Mouse (Mus musculus) hindlimb bud, embryonic 11.5 days (tissue): ENCODE measurements around the gene Ap1ar.
"Not testable (repeated sequence)": the region's sequence is repeated elsewhere in the genome, so short reads cannot be mapped to it uniquely, and the experiment has no call there.

Experiments used
- DNase-seq: peaks from one replicate; pipeline ENCODE4 v3.0.0-alpha.2; 2012; ENCODE audit warnings: low read depth, low spot score; ENCODE audit errors: extremely low spot score

Ap1ar gene

DNA sequence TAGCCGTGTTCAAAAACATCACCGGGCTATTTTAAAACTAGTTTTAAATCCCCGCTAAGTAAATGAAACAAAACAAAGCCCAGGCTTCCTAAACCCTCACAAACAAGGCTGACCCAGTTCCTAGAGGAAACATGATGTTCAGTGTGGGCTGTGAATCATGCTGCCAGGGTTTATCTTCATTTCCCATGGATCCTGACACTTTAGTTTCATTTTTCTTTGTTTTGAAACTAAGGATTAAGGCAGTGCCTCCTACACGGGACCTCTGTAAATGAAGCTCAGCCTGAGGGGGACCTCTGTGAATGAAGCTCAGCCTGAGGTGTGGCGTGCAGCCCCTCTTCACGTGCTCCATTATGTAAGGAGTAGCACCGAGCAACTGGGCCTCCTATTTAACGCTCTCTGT lies 34.5 kb downstream of the Ap1ar start:
- DNase-seq: no peak

DNA sequence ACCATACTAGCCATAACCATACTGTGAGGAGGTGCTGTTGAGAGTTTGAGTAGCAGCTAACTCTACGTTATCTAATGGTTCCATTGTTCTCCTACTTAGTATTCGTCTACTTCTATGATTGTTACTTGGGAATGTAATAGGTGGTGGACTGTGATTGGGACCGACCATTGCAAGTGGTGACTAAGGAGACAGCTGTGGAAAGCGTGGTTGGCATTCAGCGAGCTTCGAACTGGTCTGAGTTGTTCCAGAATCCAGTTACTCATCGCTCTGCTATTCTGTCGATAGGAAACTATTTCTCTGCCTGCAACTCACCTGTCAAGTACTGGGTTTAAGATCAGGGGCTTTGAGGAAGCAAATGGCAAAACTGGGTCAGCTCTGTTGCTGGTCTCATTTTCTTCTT lies 36.2 kb downstream of the Ap1ar start:
- no peak for DNase-seq

DNA sequence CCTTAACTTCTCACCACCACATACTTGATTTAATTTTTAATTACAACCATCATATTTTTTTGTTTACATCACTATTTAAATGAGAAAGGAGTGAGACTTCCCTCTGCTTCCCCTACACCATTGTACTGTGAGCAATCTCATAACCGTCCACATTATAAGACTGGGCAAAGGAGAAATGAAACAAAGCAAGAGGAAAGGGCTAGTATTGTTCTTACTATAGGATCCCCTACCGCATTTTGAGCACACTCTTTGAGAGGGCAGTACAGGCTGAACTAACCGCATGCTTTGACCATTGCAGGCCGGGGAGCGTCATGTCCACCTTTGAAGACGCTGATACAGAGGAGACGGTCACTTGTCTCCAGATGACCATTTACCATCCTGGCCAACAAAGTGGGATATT lies 41.1 kb downstream of the Ap1ar start:
- DNase-seq: no peak

DNA sequence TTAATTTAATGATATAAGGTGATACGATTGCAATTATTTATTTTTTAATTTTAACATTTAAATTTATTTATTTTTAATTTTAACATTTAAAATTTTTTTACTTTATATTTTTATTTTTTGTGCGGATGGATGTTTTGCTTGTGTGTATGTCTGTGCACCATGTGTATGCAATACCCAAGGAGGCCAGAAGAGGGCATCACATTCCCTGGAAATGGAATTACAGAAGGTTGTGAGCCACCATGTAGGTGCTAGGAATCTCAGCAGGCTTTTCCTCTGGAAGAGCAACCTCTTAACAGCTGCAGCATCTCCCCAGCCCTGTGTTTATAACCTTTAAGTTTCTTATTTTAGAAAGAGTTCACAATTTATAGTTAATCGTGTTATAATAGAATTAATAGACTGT lies 41.6 kb downstream of the Ap1ar start:
- no peak for DNase-seq

DNA sequence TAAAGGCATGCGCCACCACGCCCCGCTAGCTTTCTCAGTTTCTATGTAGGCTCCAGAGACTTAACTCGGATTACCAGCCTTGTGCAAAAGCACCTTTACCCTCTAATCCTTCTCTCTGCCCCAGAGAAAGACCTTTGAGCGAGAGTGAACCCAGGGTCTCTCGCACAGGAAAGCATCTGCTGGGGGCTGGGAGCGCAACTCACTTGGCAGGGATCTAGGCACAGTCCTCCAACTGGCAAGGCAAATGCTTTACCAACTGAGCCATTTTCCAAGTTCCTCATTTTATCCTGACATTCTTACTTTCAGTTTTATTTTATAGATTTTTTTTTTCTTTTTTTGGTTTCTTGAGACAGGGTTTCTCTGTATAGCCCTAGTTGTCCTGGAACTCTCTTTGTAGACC lies 44.3 kb downstream of the Ap1ar start:
- DNase-seq: no peak

DNA sequence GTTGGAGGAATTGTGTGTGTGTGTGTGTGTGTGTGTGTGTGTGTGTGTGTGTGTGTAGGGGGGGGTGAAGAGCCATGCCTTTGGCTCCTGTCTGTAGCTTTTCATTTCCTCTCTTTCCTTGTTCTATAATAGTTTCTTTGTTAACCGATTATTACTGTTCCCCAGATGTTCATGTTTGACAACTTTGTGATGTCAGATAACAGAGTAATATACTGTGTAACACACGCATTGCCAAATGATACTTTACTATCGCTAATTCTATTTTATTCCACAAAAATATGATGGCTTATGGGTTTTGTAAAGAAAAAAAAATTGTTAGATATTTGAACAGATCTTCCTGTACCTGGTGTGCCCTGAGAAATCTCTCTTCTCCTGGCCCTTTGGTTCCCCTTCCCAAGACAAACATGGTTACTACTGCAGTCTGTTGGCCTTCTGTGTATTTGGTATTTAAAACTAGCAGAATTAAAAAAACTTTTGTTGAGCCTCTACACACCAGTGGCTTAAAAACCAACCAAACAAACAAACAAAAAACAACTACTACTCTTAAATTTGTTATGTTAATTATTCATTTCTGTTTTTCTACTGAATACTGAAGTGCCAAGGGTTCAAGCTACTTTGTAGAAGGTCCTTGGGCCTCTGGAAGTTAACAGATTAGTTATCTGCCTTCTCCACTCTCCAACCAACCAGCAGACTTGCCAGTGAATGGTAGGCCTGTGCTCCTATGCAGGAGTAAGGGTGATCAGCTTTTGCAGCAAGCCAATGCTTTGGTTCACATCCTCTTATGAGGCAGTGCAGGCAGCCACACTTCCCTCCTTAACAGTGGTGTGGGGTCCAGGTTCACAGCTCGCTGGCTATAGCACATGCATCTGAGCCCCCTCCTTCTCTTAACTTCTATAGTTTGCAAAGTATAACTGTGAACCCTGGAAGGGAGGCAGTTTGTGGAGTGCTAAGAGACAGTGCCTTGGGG lies 45.4 kb downstream of the Ap1ar start:
- no peak for DNase-seq

DNA sequence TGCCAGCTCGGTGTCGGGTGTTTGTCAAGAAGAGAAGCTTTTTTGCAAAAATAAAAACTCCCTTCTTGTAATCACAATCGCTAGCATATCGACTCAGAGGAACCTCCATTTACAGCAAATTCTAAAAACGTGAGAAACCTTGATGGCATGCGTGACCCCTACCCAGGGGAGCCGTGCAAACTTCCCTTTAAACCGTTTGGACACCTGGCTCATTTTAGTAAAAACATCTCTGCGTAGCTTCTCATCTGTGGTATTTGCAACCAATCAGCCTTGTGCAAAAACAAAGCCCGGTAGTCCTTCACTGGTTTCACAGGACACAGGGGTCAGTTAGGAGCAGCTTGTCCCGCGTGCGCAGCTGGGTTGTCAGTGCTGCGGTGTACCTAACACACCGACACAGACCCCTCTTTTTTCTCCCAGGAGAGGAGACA lies 46.3 kb downstream of the Ap1ar start:
- DNase-seq: no peak

DNA sequence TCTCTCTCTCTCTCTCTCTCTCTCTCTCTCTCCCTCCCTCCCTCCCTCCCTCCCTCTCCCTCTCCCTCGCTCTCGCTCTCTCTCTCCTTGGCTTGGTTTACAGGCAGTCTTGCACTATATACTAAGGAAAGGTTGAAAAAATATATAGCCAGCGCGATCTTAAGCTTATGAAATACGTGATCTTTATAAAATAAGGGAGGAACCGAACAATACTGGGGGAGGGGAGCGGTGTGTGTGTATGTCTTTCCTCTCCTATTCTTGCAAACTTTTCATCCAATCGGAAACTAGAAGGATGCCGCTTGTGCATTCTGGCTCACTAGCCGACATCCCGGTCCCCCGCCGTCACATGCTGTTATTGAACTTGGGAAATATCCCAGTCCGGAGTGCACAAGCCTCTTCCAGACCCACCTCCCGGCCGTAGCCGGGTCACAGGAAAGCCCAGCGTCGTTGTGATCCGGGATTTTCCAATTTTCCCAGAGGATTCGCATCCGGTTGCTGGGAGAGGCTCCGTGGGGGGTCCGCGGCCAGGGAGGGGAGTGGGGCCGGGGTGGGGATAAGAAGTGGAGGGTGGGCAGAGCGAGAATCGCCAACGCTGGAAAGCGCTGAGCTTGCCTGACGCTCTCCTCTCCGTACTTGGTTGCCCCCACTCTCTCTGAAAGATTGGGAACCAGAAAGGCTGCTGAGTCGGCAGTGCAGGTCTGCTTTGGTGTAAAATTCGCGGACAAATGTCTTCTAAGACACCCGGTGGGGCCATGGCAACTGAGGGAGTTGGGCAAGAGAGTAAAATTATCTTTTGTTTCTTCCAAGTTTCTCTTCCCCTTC lies 46.9 kb downstream of the Ap1ar start:
- DNase-seq: peak; percentile 33

DNA sequence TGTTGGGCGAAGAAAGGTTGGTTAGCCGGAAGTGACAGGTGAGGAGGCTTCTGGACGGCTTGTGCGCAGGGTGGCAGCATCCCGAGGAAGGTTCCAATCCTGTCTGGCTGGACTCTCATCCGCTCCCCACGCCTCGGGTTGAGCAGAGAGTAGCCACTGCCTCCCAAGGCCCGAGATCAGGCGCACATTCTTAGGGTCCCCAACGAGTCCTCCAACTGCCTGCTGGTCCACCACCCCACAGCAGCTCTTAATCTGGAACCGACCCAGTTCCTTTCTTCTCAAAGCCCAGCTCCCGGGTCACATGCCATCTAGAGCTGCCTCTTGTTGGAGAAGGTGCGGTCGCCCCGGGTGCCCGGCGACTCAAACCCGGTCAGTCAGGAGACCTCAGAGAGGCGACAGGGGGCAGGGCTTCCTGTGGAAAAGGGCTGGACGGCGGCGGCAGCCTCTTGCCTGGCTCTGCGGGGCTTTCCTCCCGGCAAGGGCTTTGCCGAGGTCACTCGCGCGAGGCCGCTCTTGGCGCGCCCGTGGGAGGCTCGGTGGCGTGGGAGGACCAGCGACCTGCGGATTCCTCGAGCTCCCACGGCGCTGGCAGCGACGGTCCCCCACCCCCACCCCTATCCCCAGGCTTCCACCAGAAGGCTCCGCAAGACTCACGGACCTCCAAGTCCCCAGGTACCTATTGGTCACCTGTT lies 47.7 kb downstream of the Ap1ar start, which contains the start of gene Tifa:
TSS of gene Tifa (plus strand) at position 306 of the 692 bp plus-strand sequence.
- DNase-seq: no peak

DNA sequence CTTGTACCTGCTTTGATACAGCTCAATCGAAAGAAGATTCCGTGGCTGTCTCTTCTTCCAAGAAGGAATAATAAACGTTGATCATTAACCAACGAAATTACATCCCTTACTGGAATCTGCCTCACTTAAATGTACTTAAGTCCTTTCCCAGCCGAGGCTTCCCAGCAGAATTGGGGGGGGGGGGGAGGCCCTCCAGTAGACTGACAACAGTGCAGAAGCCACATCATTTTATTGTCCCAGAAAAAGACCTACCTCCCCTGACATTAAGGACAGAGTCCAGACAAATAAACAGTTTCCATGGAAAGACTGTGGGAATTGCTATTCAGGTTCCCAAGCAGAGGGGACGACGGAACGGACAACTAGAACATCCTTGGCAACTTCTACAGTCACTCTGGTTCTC lies 48.4 kb downstream of the Ap1ar start:
- no peak for DNase-seq

DNA sequence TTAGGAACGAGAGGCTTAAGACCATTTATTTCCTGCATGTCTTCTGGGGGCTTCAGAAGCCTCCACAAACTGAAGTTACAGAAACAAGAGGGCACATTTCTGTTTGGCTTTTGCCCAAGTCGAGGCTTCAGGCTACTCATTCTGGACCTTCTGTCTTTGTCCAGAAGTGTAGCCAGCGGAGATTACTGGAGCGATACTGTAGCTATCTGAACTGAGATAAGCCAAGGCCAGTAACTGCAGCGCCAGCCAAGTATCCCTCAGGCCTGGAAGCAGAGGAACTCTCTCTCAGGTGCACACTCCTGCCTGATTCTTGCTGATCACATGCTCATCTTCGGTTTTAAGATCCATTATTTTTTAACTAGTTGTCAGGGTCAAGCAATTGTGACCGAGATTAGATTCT lies 49.3 kb downstream of the Ap1ar start:
- DNase-seq: no peak

DNA sequence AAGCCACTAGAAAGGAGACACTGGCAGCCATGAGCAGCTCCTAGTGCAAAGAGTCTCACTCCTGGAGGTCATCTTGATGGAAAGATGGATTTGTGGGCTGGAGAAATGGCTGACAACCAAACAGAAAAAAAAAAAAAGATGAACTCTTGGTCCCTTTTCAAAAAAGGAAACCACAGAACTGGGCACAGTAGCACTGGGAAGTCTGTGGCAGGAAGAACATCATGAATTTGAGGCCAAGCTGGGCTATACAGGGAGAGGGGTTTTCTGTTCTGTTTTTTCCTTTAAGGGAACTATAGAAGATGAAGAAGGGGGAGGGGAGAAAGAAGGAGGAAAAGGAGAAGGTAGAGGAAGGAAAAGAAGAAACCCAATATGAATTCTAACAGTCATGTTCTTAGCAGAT lies 50.3 kb downstream of the Ap1ar start:
- DNase-seq: no peak

DNA sequence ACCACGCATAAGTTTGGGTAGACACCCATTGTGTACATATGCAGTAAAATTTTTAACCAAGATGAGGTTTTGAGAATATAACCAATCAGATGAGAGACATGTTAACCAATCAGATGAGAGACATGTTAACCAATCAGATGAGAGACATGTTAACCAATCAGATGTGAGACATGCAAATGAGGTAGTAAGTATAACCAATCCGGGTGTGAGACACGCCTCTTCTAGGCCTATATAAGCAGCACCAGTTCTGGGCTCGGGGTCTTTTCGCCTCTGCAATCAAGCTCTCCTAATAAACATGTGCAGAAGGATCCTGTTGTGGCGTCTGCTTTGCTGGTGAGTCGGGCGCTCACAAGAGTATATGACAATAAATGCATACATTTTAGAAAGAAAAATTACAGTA lies 53.6 kb downstream of the Ap1ar start:
- not testable (repeated sequence) for DNase-seq

DNA sequence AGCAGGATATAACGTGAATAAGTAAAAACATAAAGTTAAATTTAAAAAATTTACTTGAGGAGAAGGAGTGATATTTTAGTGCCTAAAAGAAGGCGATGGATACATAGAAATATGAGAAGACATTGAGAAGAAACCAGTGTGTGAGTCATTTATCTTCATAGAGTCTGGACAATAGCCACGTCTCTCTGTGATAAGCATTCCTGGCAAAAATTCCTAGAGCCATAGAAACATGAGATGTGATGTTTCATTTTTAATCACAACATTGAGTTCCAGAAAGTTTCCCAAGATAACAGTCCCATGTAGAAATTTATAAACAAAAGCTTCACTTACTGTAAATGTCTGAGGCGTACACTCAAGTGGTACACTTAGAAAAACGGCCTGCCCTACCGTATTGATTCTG lies 54.4 kb downstream of the Ap1ar start:
- no peak for DNase-seq

DNA sequence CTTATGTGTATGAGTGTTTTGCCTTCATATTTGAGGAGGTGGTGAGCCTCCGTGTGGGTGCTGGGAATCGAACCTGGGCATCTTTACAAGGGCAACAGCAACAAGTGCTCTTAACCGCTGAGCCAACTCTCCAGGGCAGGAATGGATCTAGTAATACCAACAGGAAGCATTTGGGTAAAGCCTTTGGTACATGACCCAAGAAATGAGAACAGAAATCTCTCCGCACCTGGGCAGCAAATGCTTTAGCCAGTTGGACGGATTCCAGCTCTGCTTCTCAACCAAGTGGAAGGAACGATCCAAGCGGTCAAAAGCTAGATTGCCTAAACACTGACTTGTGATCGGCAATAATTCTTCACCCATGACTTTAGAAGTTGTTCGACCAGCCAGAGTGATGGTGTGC lies 56.4 kb downstream of the Ap1ar start:
- no peak for DNase-seq

DNA sequence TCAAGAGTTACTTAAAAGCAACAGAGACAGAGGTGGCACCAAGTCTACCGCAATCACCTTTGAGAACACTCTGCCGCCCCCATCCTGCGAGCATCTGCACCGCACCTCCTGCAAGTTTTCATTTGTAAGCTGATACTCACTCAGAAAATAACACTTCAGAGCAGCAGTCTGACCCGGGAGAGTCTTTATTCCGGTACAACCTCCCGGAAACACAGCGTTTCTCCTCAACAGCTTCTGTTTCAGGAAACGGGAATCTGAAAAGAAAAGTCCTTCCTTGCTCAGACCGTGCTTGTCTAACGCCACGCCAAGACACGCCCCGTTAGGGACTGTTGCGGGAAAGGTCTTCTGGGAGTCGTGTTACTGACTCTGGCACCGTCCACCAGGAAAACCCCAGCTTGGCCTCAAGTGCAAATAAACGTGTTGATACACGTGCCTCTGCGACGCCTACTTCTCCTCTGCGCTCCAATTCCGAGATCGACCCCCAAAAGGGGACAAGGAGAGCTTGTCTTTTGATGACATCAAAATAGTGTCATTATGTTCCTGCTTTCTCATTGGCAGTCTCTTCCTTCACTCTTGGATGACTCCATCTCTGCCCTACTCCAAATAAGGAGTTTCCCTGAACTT lies 57.2 kb downstream of the Ap1ar start, which contains the start of gene Alpk1:
TSS of gene Alpk1 (minus strand) at position 507 of the 624 bp plus-strand sequence.
- no peak for DNase-seq

DNA sequence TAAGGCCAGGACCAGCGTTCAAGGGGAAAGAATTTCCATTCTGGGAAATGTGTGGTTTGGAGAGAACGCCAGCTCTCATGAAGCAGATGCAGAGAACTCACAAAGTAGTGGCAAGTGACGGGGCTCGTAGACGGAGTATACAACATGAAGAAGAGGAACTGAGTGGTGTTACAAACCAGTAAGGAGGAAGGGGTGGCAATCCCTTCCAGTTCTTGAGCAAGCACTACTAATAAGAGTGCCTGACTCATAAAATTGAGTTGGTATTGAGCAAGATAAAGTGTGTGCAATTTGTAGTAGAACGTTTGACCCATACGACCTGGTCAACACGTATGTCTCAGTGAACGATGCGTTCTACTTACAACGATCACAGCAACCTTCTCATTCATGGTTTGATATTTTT lies 68.2 kb downstream of the Ap1ar start:
- no peak for DNase-seq

DNA sequence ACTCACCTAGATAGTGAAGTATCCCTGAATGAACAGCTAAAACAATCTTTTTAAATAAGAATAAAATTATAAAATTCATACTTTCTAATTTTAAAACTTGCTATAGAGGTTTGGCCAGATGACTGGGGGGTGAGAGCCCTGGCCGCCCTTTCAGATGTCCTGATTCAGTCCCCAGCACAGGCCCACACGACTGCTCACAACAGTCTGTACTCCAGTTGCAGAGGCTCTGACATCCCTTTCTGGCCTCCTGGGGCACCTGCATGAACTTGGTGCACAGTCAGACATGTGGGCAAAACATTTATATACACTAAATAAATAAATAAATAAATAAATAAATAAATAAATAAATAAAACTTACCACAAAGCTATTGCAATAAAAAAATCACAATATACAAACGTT lies 71.4 kb downstream of the Ap1ar start:
- no peak for DNase-seq

DNA sequence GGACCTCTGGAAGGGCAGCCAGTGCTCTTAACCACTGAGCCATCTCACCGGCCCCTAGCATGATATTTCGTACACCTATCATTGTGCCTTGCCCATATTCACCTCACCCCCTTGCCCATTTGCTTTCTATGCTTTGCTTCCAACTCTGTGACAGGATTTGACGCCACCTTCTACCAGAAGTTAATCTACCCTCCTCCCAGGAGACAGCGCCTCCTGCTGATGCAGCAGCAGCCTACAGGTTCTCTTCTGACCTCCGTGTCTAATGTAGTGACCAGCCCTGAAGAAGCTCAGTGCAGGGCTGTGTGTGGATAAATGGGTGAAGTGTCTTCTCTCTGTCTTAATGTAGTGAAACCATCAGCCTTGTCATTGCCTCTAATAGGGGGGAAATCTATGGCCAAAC lies 72.8 kb downstream of the Ap1ar start:
- DNase-seq: no peak

DNA sequence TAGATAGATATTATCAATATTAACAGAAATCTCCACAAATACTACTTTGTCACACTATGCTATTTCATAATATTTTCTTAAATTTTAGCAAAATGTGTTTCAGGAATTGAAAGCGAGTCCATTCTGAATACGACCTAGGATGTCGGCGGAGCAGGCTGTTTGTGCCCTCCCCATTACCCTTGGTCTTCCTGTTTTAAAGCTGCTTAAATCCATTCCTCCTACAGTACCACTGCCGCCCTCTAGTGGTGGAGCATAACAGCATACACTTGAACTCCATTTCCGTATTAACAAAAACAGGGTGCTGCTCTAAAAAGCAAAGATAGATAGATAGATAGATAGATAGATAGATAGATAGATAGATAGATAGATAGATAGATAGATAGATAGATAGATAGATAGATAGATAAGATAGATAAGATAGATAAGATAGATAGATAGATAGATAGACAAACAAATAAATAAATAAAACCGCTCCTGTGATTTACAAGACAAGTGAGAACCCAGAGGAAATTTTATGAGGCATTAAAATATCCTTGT lies 74.2 kb downstream of the Ap1ar start:
- DNase-seq: no peak

DNA sequence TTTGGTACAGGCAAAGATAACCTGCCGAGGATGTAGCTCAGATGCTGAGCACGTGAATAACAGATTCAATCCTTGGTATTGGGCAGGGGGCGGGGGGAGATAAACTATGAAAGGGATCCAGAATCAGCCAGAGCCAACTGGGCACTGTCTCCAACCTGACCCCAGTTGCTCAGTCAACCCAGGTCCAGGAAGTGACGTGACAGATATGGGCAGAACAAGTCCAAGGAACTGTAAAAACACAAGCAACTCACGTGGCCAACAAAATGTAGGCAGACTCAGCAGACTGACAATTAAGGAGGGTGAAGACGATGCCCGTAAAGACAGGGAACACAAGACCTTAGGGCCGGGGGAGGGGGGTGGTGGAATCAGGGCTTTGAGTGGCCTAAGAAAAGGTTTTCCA lies 74.9 kb downstream of the Ap1ar start:
- no peak for DNase-seq
